Mouse (Mus musculus): ENCODE results near the gene Iqschfp. TPM values are rescaled to one million over a fixed set of nuclear protein-coding genes. Genes with fewer than 3 reads are reported as not detected.

The Iqschfp gene
- total RNA-seq, 2 experiments from 2014 or later: 11.6 to 12.9 TPM

GRCm38 (mm10) chr3:68484021-68484420 lies 592.0 kb downstream of the Iqschfp start:
- DNase-seq (ENCODE audit: extremely low spot score in 1 of 2, low spot score in 1 of 2): no peak

GRCm38 (mm10) chr3:68484561-68484960 lies 592.5 kb downstream of the Iqschfp start:
- no peak for DNase-seq (ENCODE audit: extremely low spot score in 1 of 2, low spot score in 1 of 2)

- no peak for DNase-seq (ENCODE audit: extremely low spot score in 1 of 2, low spot score in 1 of 2)
These were observed 595.6 kb downstream of the Iqschfp start for GRCm38 (mm10) chr3:68487621-68488020.

- no peak for DNase-seq (ENCODE audit: extremely low spot score in 1 of 2, low spot score in 1 of 2)
These were observed 596.3 kb downstream of the Iqschfp start for GRCm38 (mm10) chr3:68488316-68488715.

GRCm38 (mm10) chr3:68491516-68491915 lies 599.5 kb downstream of the Iqschfp start:
- no peak for DNase-seq (ENCODE audit: extremely low spot score in 1 of 2, low spot score in 1 of 2)

GRCm38 (mm10) chr3:68492066-68492465 lies 600.0 kb downstream of the Iqschfp start:
- no peak for DNase-seq (ENCODE audit: extremely low spot score in 1 of 2, low spot score in 1 of 2)

- DNase-seq (ENCODE audit: extremely low spot score in 1 of 2, low spot score in 1 of 2): no peak
These were observed 600.5 kb downstream of the Iqschfp start for GRCm38 (mm10) chr3:68492513-68492912.

GRCm38 (mm10) chr3:68493170-68493585 lies 601.1 kb downstream of the Iqschfp start:
- DNase-seq (ENCODE audit: extremely low spot score in 1 of 2, low spot score in 1 of 2): no peak

GRCm38 (mm10) chr3:68493586-68494295 lies 601.7 kb downstream of the Iqschfp start:
- DNase-seq (ENCODE audit: extremely low spot score in 1 of 2, low spot score in 1 of 2): peak; percentile 62 to 77

- DNase-seq (ENCODE audit: extremely low spot score in 1 of 2, low spot score in 1 of 2): peak in 1 of 2 experiments; percentile 16
These were observed 602.5 kb downstream of the Iqschfp start for GRCm38 (mm10) chr3:68494296-68495095.

GRCm38 (mm10) chr3:68495096-68495735 lies 603.2 kb downstream of the Iqschfp start:
- DNase-seq (ENCODE audit: extremely low spot score in 1 of 2, low spot score in 1 of 2): peak; percentile 41 to 44

GRCm38 (mm10) chr3:68495736-68496242 lies 603.8 kb downstream of the Iqschfp start:
- DNase-seq (ENCODE audit: extremely low spot score in 1 of 2, low spot score in 1 of 2): no peak

GRCm38 (mm10) chr3:68496513-68496912 lies 604.5 kb downstream of the Iqschfp start:
- DNase-seq (ENCODE audit: extremely low spot score in 1 of 2, low spot score in 1 of 2): no peak

- no peak for DNase-seq (ENCODE audit: extremely low spot score in 1 of 2, low spot score in 1 of 2)
These were observed 607.6 kb downstream of the Iqschfp start for GRCm38 (mm10) chr3:68499532-68500152.

GRCm38 (mm10) chr3:68504838-68505237 lies 612.8 kb downstream of the Iqschfp start:
- DNase-seq (ENCODE audit: extremely low spot score in 1 of 2, low spot score in 1 of 2): no peak

- DNase-seq (ENCODE audit: extremely low spot score in 1 of 2, low spot score in 1 of 2): no peak
These were observed 614.8 kb downstream of the Iqschfp start for GRCm38 (mm10) chr3:68506769-68507318.

- no peak for DNase-seq (ENCODE audit: extremely low spot score in 1 of 2, low spot score in 1 of 2)
These were observed 616.6 kb downstream of the Iqschfp start for GRCm38 (mm10) chr3:68508629-68509028.

GRCm38 (mm10) chr3:68510872-68511271 lies 618.8 kb downstream of the Iqschfp start:
- DNase-seq (ENCODE audit: extremely low spot score in 1 of 2, low spot score in 1 of 2): no peak

GRCm38 (mm10) chr3:68511744-68512143 lies 619.7 kb downstream of the Iqschfp start:
- no peak for DNase-seq (ENCODE audit: extremely low spot score in 1 of 2, low spot score in 1 of 2)

- DNase-seq (ENCODE audit: extremely low spot score in 1 of 2, low spot score in 1 of 2): no peak
These were observed 620.3 kb downstream of the Iqschfp start for GRCm38 (mm10) chr3:68512327-68512726.
